Mouse (Mus musculus) lung, embryonic 16.5 days (tissue): ENCODE measurements around the gene Nek6. TPM values are rescaled to one million over a fixed set of nuclear protein-coding genes. Genes with fewer than 3 reads are reported as not detected.

Source experiments
- ATAC-seq: fragments of 200-750 bp; cut with Nextera tagmentation; 2 replicates; pipeline ENCODE4 v1.8.0; 2017; ENCODE audit warnings: low read depth, mild to moderate bottlenecking, moderate library complexity
- H3K27ac ChIP-seq: fragments of 300-500 bp; sonication (generic); 2 replicates; pipeline ENCODE4 v1.5.1; 2014; ENCODE audit warnings: mild to moderate bottlenecking, control low read depth, low read length
- H3K27me3 ChIP-seq: fragments of 300-500 bp; sonication (generic); 2 replicates; pipeline ENCODE4 v1.6.1; 2014; ENCODE audit warnings: low read depth, low read length, mixed read lengths; ENCODE audit not compliant: control insufficient read depth, insufficient read depth
- H3K36me3 ChIP-seq: fragments of 300-500 bp; sonication (generic); 2 replicates; pipeline ENCODE4 v1.6.1; 2014; ENCODE audit warnings: low read length; ENCODE audit not compliant: control insufficient read depth, insufficient read depth
- H3K4me1 ChIP-seq: fragments of 300-500 bp; sonication (generic); replicated peaks from 2 replicates; pipeline ENCODE4 v1.6.1; 2014; ENCODE audit warnings: low read length, mixed read lengths; ENCODE audit not compliant: control insufficient read depth, insufficient read depth
- H3K4me2 ChIP-seq: fragments of 300-500 bp; sonication (generic); 2 replicates; pipeline ENCODE4 v1.6.1; 2014; ENCODE audit warnings: low read depth, low read length, control low read depth
- H3K4me3 ChIP-seq: fragments of 300-500 bp; sonication (generic); 2 replicates; pipeline ENCODE4 v1.5.1; 2014; ENCODE audit warnings: mild to moderate bottlenecking, low read length, control low read depth
- H3K9ac ChIP-seq: fragments of 300-500 bp; sonication (generic); 2 replicates; pipeline ENCODE4 v1.6.1; 2014; ENCODE audit warnings: low read length, control low read depth
- H3K9me3 ChIP-seq: fragments of 300-500 bp; sonication (generic); 2 replicates; pipeline ENCODE4 v1.6.1; 2016; ENCODE audit warnings: low read length; ENCODE audit not compliant: control insufficient read depth
- WGBS: fragments of 180-500 bp; shearing (Covaris S2); extraction: QIAGEN DNeasy Blood & Tissue Kit; methylation state at CpG from one replicate; pipeline ENCODE4 v1.1.7; 2014; 5-methylcytosine and 5-hydroxymethylcytosine counted together
- polyA plus RNA-seq: library from polyadenylated mRNA; unstranded; fragments of >200 nt; fragmentation: Nextera tagmentation; extraction: Ambion mirVana; gene quantifications from 2 replicates; pipeline ENCODE4 v1.2.1, GENCODE M21; 2015

Nek6 gene
- polyA plus RNA-seq, 1 experiment from 2014 or later = 122 TPM

DNA sequence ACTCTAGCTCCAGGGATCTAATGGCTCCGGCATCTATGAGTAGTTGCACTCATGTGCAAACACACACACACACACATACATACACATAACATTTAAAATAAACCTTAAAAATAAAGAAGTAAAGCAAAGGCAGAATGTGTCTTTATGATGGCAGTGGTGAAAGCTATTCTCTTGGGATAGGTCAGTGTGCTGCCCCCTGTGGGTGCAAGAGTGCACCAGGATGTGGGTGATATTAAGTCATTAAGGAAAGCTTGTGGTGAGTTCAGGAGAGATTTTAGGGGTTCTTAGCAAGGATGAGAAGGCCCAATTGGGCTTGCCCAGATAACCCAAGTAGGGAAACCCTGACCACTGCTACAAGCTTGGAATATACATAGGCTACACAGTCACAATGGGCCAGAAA lies 86.5 kb downstream of the Nek6 start:
- 81% methylated on average over 1 of the region's 1 CpGs for WGBS
- Histone ChIP-seq H3K36me3 (no peaks in the 10 kb centered on the region; the same call in 1 of the 2 replicates), H3K27me3 (no peaks in the 10 kb centered on the region), H3K4me3 (no peak overlapping the region), H3K27ac (no peak overlapping the region), H3K4me1 (no peaks in the 10 kb centered on the region), H3K9me3 (no peaks in the 10 kb centered on the region), H3K9ac (no peak overlapping the region), H3K4me2 (no peak overlapping the region)
- ATAC-seq = no peak

DNA sequence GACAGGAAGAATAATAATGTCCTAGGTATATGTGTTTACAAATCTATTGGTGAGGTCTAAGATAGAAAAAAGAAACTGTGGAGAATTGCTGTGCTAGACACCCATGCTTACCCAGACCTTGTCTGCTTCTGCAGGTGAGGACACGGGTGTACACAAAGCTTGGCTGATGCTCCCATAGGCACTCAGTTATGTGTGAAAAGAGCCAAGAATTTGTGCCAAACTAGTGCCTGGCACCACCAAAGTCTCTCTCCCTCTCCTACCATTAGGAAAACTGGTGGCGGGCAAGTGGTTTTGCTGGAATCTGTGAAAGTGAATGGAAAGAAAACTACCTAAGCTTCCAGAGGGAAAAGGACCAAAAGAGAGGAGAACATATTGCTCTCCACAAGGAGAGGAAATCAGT lies 87.0 kb downstream of the Nek6 start:
- no peaks in the 10 kb centered on the region; the same call in 1 of the 2 replicates for H3K36me3 ChIP-seq
- H3K27me3 ChIP-seq = no peaks in the 10 kb centered on the region
- H3K27ac ChIP-seq = no peak overlapping the region
- H3K4me1 ChIP-seq = no peaks in the 10 kb centered on the region
- H3K9ac ChIP-seq = no peak overlapping the region
- no peak for ATAC-seq
- H3K4me3 ChIP-seq = no peak overlapping the region
- no peaks in the 10 kb centered on the region for H3K9me3 ChIP-seq
- no peak overlapping the region for H3K4me2 ChIP-seq
- 90% methylated on average over 2 of the region's 2 CpGs for WGBS

DNA sequence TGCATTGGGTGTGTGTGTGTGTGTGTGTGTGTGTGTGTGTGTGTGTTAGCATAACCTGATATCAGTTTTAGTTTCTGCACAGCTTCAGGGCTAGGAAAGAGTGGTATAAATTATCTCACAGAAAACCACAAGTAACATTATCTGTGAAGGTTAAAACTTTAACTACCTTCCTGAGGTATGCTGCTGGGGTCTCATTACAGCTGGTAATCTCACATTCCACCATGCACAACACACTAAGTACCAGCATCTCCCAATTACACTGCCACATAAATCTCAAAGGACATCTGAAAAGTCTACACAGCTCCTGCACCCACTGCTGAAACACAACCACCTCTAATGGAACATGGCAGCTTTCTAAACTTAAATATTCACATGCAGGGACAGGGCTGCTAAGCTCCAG lies 89.4 kb downstream of the Nek6 start:
- ATAC-seq = no peak

DNA sequence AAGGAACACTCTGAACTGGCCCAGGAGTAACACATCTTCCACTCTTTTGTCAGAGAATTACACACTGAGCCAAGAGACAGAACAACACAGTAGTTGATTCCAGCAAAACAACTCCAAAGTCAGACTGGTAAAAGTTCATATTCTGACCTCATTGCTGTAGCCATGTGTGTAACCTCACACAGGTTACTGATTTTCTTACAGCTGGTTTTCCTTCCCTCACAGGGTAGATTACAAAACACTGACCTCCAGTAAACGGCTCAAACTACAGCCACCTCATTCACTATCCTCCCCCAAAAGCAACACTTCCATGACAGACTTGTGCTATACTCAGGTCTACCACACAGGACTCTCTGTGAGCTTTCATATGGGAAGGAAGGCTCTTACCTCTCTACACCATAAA lies 96.3 kb downstream of the Nek6 start:
- no peak overlapping the region for H3K4me2 ChIP-seq
- no peak overlapping the region for H3K4me3 ChIP-seq
- peaks cover 3% of the 10 kb centered on the region; the same call in 1 of the 2 replicates for H3K36me3 ChIP-seq
- no peak overlapping the region for H3K27ac ChIP-seq
- no peaks in the 10 kb centered on the region for H3K27me3 ChIP-seq
- peak; percentile 45; the same call in 1 of the 2 replicates for ATAC-seq
- H3K9ac ChIP-seq = no peak overlapping the region
- no peaks in the 10 kb centered on the region for H3K9me3 ChIP-seq
- 61% methylated on average over 1 of the region's 1 CpGs for WGBS
- H3K4me1 ChIP-seq = no peaks in the 10 kb centered on the region

More for the DNA sequence above, 89.4 kb downstream of the Nek6 start:
- H3K27me3 ChIP-seq = no peaks in the 10 kb centered on the region
- H3K4me2 ChIP-seq = no peak overlapping the region
- no peaks in the 10 kb centered on the region for H3K4me1 ChIP-seq
- no peak overlapping the region for H3K27ac ChIP-seq
- no peaks in the 10 kb centered on the region for H3K9me3 ChIP-seq
- H3K4me3 ChIP-seq = no peak overlapping the region
- no peaks in the 10 kb centered on the region; the same call in 1 of the 2 replicates for H3K36me3 ChIP-seq
- no peak overlapping the region for H3K9ac ChIP-seq

DNA sequence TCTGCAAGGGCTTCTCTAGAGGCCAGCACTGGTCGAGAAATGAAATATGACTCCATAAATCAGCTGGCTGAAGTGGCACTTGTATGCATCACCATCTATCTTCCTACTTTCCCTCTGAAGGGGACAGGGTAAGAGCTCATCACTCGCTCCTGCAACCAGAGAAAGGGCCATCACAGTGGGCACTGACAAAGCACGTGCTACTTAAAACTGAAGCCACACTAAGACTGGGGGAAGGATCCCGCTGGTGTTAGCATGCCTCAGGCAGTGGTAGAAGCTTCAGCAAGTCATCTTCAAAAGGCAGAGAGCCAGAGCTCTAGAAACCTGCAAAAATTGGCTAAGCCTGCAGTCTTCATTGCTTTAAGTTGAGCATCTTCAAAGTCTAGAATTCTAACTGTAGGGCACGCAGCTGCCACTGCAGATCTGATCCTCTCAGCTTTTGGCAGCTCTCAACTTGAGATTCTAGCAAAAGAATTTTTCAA lies 97.4 kb downstream of the Nek6 start:
- no peak for ATAC-seq
- Histone ChIP-seq H3K36me3 (peaks cover 3% of the 10 kb centered on the region; the same call in 1 of the 2 replicates), H3K4me3 (no peak overlapping the region), H3K27ac (no peak overlapping the region), H3K9me3 (no peaks in the 10 kb centered on the region), H3K4me2 (no peak overlapping the region), H3K27me3 (no peaks in the 10 kb centered on the region), H3K4me1 (no peaks in the 10 kb centered on the region), H3K9ac (no peak overlapping the region)
- 69% methylated on average over 5 of the region's 5 CpGs for WGBS

DNA sequence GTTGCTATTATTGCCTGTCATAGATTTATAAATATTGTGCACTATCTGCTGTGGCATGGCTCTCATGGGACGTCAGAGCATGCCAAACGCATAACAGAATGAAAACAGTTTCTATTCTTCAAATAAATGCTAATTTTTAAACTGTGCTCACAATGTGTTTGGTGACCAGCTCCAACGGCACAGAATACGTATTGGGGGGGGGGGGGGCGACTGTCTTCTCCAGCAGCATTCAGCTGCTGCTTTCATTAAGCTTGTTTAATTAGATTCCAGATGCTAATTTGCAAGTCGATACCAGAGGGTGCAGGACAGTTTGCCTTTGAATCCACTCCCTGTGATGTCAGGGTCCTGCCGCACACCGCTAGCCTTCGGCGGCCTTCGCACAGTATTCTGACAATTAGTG lies 97.9 kb downstream of the Nek6 start:
- Histone ChIP-seq H3K36me3 (peaks cover 3% of the 10 kb centered on the region; the same call in 1 of the 2 replicates), H3K27me3 (no peaks in the 10 kb centered on the region), H3K4me2 (no peak overlapping the region), H3K9ac (no peak overlapping the region), H3K27ac (no peak overlapping the region), H3K9me3 (no peaks in the 10 kb centered on the region), H3K4me1 (no peaks in the 10 kb centered on the region), H3K4me3 (no peak overlapping the region)
- peak; percentile 34; the same call in 1 of the 2 replicates for ATAC-seq
- 78% methylated on average over 11 of the region's 11 CpGs for WGBS

DNA sequence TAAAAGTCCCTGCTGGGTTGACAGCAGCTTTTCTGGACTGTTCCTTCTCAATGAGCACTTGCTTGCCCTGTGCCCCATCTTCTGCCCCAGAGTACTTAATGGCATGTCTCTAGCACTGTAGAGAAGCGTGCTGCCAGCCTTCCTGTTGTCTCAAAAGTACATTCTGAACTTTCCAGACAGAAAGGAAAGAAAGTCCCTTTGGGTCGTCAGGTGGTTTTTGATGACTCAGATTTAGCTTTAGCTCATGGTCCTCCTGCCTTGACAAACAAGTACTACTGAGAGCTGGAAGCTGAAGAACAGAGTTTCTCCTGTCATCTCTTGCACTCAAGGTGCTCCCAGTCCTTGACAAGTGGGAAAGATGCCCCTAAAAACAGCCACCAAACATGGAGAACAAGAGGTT lies 98.7 kb downstream of the Nek6 start:
- peaks cover 3% of the 10 kb centered on the region; the same call in 1 of the 2 replicates for H3K36me3 ChIP-seq
- ATAC-seq = no peak
- no peaks in the 10 kb centered on the region for H3K9me3 ChIP-seq
- WGBS = 75% methylated on average over 2 of the region's 2 CpGs
- no peak overlapping the region for H3K9ac ChIP-seq
- no peak overlapping the region for H3K4me3 ChIP-seq
- H3K4me1 ChIP-seq = no peaks in the 10 kb centered on the region
- no peaks in the 10 kb centered on the region for H3K27me3 ChIP-seq
- H3K4me2 ChIP-seq = no peak overlapping the region
- H3K27ac ChIP-seq = no peak overlapping the region

DNA sequence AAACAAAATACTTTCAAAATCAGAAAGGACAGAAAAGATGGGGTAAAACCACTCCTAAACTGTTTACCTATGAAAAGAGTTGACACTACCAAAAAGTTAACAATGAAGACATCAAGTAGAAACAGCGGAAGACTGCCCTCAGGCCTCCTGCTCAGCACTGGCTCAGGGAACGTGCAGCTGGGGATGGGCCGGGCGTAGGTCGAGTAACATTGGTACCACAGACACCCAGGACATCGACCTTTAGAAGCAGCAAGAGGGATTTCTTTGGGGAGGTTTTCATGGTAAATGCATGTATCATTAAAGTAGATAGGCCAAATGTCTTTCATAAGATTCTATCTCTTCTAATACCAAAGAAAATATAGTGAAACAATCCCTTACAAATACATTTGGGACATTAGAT lies 101.2 kb downstream of the Nek6 start:
- no peak for ATAC-seq

DNA sequence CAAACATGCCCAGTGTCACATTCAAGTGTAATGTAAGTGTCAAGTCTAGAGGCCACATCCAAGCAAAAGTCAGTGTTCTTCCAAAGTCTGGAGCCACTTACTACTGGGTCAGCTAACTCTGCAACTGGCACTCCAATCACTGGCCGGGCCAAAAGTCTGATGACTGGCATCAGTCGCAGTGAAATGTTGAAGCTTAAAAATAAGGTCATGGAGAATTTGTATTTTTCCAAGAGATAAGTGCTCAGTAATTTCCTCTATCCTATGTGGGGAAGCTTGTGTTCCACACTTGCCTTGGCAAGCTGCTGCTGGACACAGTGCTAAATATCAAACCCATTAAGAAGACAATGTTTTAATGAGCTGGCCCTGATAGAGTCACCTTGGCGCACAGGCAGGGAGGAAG lies 102.1 kb downstream of the Nek6 start:
- no peak overlapping the region for H3K4me3 ChIP-seq
- WGBS = 93% methylated on average over 3 of the region's 3 CpGs
- H3K4me1 ChIP-seq = no peaks in the 10 kb centered on the region
- no peaks in the 10 kb centered on the region for H3K9me3 ChIP-seq
- H3K4me2 ChIP-seq = no peak overlapping the region
- no peaks in the 10 kb centered on the region for H3K27me3 ChIP-seq
- no peak for ATAC-seq
- no peak overlapping the region for H3K27ac ChIP-seq
- H3K36me3 ChIP-seq = peaks cover 6% of the 10 kb centered on the region; the same call in 1 of the 2 replicates
- no peak overlapping the region for H3K9ac ChIP-seq

More for the DNA sequence above, 101.2 kb downstream of the Nek6 start:
- Histone ChIP-seq H3K4me3 (no peak overlapping the region), H3K4me1 (no peaks in the 10 kb centered on the region), H3K9me3 (no peaks in the 10 kb centered on the region), H3K4me2 (no peak overlapping the region), H3K27ac (no peak overlapping the region), H3K36me3 (peaks cover 4% of the 10 kb centered on the region; the same call in 1 of the 2 replicates), H3K9ac (no peak overlapping the region), H3K27me3 (no peaks in the 10 kb centered on the region)
- WGBS = 90% methylated on average over 6 of the region's 6 CpGs

DNA sequence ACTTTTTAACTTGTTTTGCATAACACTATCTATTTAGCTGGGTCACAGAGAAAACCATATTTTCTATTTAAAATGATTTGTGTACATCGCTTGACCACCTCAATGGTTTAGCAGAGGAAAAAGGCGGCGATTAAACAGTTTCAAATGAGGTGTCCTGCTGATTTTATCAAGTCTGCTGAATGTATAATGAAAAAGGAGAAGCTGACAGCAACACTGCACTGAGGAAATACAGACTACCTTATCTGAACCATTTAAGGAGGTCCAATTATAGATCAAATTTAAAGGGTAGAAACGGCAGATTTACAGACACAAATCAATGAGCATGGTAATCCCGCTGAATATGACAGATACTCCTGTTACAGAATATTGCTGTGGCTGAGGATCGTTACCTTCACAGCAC lies 103.0 kb downstream of the Nek6 start:
- H3K36me3 ChIP-seq = peaks cover 6% of the 10 kb centered on the region; the same call in 1 of the 2 replicates
- H3K27me3 ChIP-seq = no peaks in the 10 kb centered on the region
- no peak overlapping the region for H3K4me2 ChIP-seq
- no peaks in the 10 kb centered on the region for H3K9me3 ChIP-seq
- no peak for ATAC-seq
- H3K4me1 ChIP-seq = no peaks in the 10 kb centered on the region
- WGBS = 89% methylated on average over 6 of the region's 6 CpGs
- no peak overlapping the region for H3K27ac ChIP-seq
- H3K9ac ChIP-seq = no peak overlapping the region
- no peak overlapping the region for H3K4me3 ChIP-seq
